Mouse (Mus musculus) cortical plate, adult 2 months (tissue): ENCODE data around the gene St3gal6. TPM values are rescaled to one million over a fixed set of nuclear protein-coding genes. Genes with fewer than 3 reads are reported as not detected.

Source experiments
- H3K27ac ChIP-seq: fragments of 200-500 bp; 2 replicates; pipeline ENCODE4 v1.5.1; 2012; ENCODE audit warnings: low read length, control low read depth, inconsistent platforms; ENCODE audit not compliant: insufficient read depth
- H3K4me1 ChIP-seq: fragments of 200-500 bp; 2 replicates; pipeline ENCODE4 v1.6.1; 2011; ENCODE audit warnings: low read length; ENCODE audit not compliant: control insufficient read depth, insufficient read depth
- H3K4me3 ChIP-seq: fragments of 200-500 bp; 2 replicates; pipeline ENCODE4 v1.5.1; 2011; ENCODE audit warnings: mild to moderate bottlenecking, low read length, control low read depth; ENCODE audit not compliant: insufficient read depth
- CTCF ChIP-seq: fragments of 200-500 bp; IDR thresholded peaks from 2 replicates; pipeline ENCODE4 v1.5.1; 2011; ENCODE audit warnings: mild to moderate bottlenecking, control low read depth, low read length; ENCODE audit not compliant: insufficient read depth; ENCODE audit errors: extremely low read depth
- POLR2A ChIP-seq: fragments of 200-500 bp; IDR thresholded peaks from 2 replicates; pipeline ENCODE4 v1.6.1; 2011; ENCODE audit warnings: mild to moderate bottlenecking, low read length, control low read depth; ENCODE audit not compliant: insufficient read depth; ENCODE audit errors: extremely low read depth
- polyA plus RNA-seq: library from polyadenylated mRNA; depleted of rRNA; stranded (reverse); fragments of >200 nt; gene quantifications from 2 replicates; pipeline ENCODE4 v1.2.3, GENCODE M21; 2012; rRNA removed

Gene St3gal6
- 18.7 and 20.1 TPM in 2 replicates for polyA plus RNA-seq

DNA sequence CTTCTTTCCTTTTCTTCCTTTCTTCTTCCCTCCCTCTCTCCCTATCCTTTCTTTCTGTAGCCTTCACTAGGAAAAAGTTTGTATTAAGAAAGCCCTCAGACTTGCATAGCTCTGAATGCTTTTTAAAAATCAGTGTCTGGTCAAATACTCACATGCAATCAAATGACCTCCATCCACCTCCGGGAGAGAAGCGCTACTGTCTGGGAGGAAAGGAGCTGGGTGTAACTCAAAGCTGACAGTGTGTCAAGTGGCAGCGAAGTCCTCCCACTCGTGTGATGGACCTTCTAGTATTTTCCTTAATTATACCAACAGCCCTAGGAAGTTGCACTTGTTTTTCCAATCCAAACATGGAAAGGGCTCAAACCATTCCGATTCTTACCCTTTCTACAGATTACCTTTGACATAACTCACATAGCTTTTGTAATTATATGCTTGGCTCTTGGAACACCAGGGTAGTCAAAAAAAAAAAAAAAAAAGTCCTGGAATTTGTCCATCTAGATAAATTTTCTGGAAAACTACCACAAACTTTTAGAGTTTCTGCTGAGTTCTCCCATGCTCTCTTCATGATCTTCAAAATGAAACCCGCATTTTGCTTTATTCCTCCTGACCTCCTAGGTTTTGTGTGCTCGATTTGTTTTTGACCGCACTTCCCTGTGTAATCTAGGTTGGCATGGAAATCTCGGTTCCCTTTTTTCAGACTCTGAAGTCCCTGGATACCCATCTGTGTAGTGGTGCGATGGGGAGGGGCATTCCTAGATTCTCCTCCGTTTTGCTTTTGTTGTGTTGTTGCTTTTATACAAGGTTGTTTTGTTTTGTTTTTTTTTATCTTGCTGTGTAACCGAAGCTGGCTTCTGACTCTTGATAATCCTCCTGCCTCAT is at the start of gene St3gal6:
Gene St3gal6, minus strand, starts transcription at position 272 of the 879 bp plus-strand sequence.
- Histone ChIP-seq H3K4me1 (no peaks in the 10 kb centered on the region; the same call in 1 of the 2 replicates), H3K4me3 (peak within 1 kb of the TSS; percentile 72), H3K27ac (peak within 1 kb of the TSS; percentile 91)
- TF ChIP-seq CTCF (no peak), POLR2A (no peak)

DNA sequence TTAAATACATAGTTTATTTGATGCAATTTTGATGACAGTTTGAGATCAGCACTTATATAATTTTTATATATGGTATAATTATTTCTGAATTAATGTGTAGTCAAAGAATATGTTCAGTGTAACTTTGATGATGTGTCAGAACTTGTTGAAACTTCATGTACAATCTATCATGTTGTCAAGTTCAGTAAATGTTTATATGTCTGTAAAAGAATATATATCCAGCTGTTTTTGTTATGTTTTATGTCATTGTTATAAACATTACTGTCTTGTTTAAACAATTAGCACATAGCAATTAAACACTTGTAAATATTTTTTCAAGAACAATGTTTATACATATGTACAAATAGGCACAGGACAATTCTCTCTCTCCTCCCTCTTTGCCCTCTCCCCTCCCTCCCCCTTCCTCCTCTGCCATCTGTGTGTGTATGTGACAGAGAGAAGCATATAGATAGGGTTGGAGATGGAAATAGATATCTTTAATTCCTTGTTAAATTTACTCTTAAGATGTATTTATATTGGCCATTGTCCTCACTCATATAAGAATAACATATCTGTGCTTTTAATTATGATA is 46.7 kb upstream of the St3gal6 start:
- TF ChIP-seq POLR2A (no peak), CTCF (no peak)
- no peak overlapping the region for H3K27ac ChIP-seq
- H3K4me1 ChIP-seq: no peaks in the 10 kb centered on the region
- H3K4me3 ChIP-seq: no peak overlapping the region

DNA sequence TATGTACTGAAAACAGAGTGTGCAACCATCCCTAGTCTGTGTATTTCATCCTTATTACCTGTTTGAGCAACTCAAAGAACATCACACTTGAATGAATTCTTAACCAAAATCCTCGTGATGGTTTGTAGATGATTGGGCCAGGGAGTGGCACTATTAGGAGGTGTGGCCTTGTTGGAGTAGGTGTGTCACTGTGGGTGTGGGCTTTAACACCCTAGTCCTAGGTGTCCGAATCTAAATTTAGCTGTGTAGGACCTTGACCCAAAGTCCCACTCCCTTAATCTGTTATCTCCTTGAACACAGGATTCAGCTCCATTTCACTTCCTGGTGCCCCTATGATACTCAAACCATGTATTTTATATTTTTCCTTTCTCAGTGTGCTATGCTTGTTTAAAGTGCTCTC is 37.2 kb upstream of the St3gal6 start:
- H3K4me3 ChIP-seq: no peak overlapping the region
- no peak overlapping the region for H3K27ac ChIP-seq
- no peak for TF ChIP-seq POLR2A
- no peak for TF ChIP-seq CTCF
- no peaks in the 10 kb centered on the region for H3K4me1 ChIP-seq

DNA sequence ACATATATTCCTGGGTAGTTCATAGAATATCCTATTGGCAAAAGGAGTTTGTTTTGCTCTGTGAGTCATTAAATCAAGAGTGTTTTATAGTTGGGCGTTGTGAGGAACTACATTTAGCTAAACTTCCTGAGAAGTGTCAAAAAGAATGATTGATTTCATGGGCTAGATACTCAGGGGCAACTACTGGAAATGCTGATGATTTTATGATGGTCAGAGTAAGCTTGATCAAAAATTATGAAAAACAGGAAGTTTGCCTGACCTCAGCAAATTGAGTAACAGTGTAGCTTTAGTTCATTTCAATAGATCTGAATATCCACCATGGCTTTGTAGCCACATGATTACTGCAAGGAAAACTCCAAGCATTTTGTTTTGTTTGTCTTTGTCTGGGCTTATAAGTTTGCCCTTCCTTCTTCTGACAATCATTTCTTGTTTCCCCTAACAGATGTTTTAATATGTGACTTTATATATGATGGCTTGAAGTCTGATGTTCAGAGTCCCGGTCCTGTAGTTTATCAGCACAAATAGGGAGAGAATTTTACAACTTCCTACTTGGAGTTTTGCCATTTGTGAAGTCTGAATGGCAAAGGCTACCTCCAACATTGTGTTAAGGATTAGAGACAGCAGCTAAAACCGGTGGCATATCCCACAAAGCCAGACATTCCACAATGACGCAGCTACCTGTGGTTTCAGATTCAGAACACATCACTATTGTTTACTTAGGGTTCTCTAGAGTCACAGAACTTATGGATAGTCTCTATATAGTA is 32.2 kb upstream of the St3gal6 start:
- no peak for TF ChIP-seq POLR2A
- Histone ChIP-seq H3K4me3 (no peak overlapping the region), H3K27ac (no peak overlapping the region), H3K4me1 (no peaks in the 10 kb centered on the region)

DNA sequence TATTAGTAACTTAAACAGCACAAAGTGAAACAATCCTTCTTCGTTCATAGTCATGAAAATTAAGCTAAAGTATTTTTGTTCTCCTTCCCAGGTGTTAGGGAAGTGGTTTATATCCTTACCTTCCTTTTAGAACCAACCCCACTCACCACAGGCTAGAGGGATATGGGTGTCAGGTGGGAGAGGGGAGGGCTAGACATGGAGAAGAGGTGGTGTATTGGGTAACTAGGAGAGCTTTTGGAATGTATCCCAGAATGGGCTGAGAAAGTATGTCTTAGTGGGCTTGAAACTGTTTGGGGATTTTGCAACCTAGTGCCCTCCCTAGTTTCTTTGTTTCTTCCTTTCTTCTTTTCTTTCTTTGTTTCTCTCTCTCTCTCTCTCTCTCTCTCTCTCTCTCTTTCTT is 30.6 kb upstream of the St3gal6 start:
- H3K27ac ChIP-seq: no peak overlapping the region
- no peaks in the 10 kb centered on the region for H3K4me1 ChIP-seq
- TF ChIP-seq CTCF (no peak), POLR2A (no peak)
- no peak overlapping the region for H3K4me3 ChIP-seq

DNA sequence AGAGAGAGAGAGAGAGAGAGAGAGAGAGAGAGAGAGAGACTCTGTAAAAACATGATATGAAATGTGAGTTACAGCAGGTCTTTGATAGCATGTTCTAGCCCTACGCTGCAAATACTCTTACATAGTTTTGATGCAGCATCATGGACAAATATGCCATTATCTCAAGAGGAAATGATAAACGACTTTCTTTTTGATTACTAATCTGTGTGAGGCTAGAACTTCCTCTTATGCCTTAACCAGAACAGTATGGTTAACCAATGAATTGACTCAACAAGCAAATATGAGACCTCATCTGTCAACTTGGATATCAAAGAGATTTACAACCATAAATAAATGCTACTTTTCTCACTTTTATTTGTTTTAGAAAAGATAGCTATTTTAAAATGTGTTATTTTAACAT is 24.0 kb upstream of the St3gal6 start:
- Histone ChIP-seq H3K27ac (no peak overlapping the region), H3K4me1 (no peaks in the 10 kb centered on the region), H3K4me3 (no peak overlapping the region)
- TF ChIP-seq CTCF (no peak), POLR2A (no peak)

DNA sequence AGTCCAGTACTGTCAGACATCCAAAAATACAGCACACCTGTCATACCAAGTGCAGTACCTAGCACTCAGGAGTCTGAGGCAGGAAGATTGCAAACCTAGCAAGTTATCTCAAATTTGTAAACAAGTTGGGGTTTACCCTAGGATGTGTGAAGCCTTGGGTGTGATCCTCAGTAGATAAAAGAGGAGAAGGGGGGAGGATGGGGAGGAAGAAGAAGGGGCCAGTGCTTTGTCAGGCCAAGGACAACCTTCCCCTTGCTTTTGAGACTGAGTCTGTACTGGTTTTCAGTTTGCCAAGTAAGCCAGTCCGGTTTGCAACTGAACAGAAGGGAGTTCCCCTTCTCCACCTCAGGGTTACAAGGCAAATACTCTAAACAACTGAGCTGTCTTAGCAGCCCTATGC is 22.1 kb upstream of the St3gal6 start:
- Histone ChIP-seq H3K27ac (no peak overlapping the region), H3K4me3 (no peak overlapping the region), H3K4me1 (no peaks in the 10 kb centered on the region)
- TF ChIP-seq CTCF: no peak
- TF ChIP-seq POLR2A: no peak

DNA sequence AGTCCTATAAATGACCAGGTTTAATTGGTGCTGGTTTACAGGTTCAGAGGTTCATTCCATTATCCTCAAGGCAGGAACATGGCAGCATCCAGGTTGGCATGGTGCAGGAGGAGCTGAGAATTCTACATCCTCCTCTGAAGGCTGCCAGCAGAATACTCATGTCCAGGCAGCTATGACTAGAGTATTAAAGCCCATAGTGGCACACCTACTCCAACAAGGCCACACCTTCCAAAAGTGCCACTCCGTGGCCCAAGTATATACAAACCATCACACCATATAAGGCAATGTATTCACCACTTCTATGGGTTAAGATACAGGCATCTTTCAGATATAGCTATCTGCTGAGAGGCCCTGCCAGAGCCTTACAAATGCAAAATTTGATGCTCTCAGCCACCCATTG is 15.4 kb upstream of the St3gal6 start:
- H3K27ac ChIP-seq: no peak overlapping the region
- H3K4me3 ChIP-seq: no peak overlapping the region
- TF ChIP-seq CTCF (no peak), POLR2A (no peak)
- H3K4me1 ChIP-seq: no peaks in the 10 kb centered on the region

DNA sequence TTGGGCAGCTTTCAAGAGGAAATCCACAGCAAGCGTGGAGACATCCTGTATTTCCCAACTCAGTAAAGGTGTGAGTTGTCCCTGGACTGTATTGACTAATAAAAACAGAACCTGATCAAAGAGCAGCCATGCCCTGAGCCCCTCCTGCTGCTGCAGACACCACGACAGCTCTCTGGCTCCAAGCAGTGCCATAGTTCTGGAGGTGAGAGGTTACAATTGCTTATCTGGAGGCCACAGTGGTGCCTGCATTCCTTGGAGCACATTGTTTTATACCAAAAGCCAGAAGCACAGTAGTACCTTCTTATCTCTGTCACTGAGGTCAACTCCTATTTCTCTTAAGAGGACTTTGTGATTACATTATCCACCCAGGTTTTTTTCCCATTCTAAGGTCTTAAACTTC is 15.0 kb upstream of the St3gal6 start:
- no peak overlapping the region for H3K27ac ChIP-seq
- no peak for TF ChIP-seq POLR2A
- no peak for TF ChIP-seq CTCF
- H3K4me1 ChIP-seq: no peaks in the 10 kb centered on the region
- no peak overlapping the region for H3K4me3 ChIP-seq
